Mouse (Mus musculus): ENCODE data around the gene Rnf8.
A peak's percentile ranks its signal among the peaks of the same experiment; 100 is the strongest.

The Rnf8 gene

GRCm38 (mm10) chr17:29627285-29627684 lies 12.7 kb downstream of the Rnf8 start:
- no peak for DNase-seq (ENCODE audit: low read depth)

GRCm38 (mm10) chr17:29628946-29629345 lies 14.4 kb downstream of the Rnf8 start:
- no peak for DNase-seq (ENCODE audit: low read depth)

- no peak for DNase-seq (ENCODE audit: low read depth)
These were observed 15.0 kb downstream of the Rnf8 start for GRCm38 (mm10) chr17:29629620-29630019.

GRCm38 (mm10) chr17:29632312-29632711 lies 17.7 kb downstream of the Rnf8 start:
- DNase-seq (ENCODE audit: low read depth) = no peak

- DNase-seq (ENCODE audit: low read depth) = no peak
These were observed 20.9 kb downstream of the Rnf8 start for GRCm38 (mm10) chr17:29635492-29635891.

- DNase-seq (ENCODE audit: low read depth) = peak; percentile 42
These were observed 21.5 kb downstream of the Rnf8 start for GRCm38 (mm10) chr17:29636118-29636517.

- DNase-seq (ENCODE audit: low read depth) = no peak
These were observed 22.8 kb downstream of the Rnf8 start for GRCm38 (mm10) chr17:29637377-29637776.

GRCm38 (mm10) chr17:29637895-29638294 lies 23.3 kb downstream of the Rnf8 start:
- DNase-seq (ENCODE audit: low read depth) = peak; percentile 66

- no peak for DNase-seq (ENCODE audit: low read depth)
These were observed 26.4 kb downstream of the Rnf8 start for GRCm38 (mm10) chr17:29640971-29641370.

GRCm38 (mm10) chr17:29642219-29642618 lies 27.6 kb downstream of the Rnf8 start:
- DNase-seq (ENCODE audit: low read depth) = no peak

- DNase-seq (ENCODE audit: low read depth) = no peak
These were observed 43.7 kb downstream of the Rnf8 start for GRCm38 (mm10) chr17:29658249-29658648.

GRCm38 (mm10) chr17:29660076-29660761 lies 45.6 kb downstream of the Rnf8 start, which contains the start of gene Cmtr1:
TSS of gene Cmtr1 (plus strand) at chr17:29660595.
- peak; percentile 93 for DNase-seq (ENCODE audit: low read depth)

- DNase-seq (ENCODE audit: low read depth) = peak; percentile 66
These were observed 46.3 kb downstream of the Rnf8 start for GRCm38 (mm10) chr17:29660762-29661391.

GRCm38 (mm10) chr17:29662145-29662544 lies 47.6 kb downstream of the Rnf8 start:
- DNase-seq (ENCODE audit: low read depth) = no peak

- no peak for DNase-seq (ENCODE audit: low read depth)
These were observed 53.7 kb downstream of the Rnf8 start for GRCm38 (mm10) chr17:29668051-29668986.

GRCm38 (mm10) chr17:29669030-29669429 lies 54.4 kb downstream of the Rnf8 start:
- DNase-seq (ENCODE audit: low read depth) = peak; percentile 20

- DNase-seq (ENCODE audit: low read depth) = peak; percentile 24
These were observed 55.3 kb downstream of the Rnf8 start for GRCm38 (mm10) chr17:29669936-29670335.

- peak; percentile 47 for DNase-seq (ENCODE audit: low read depth)
These were observed 56.4 kb downstream of the Rnf8 start for GRCm38 (mm10) chr17:29671021-29671420.

GRCm38 (mm10) chr17:29673325-29673724 lies 58.7 kb downstream of the Rnf8 start:
- no peak for DNase-seq (ENCODE audit: low read depth)

- no peak for DNase-seq (ENCODE audit: low read depth)
These were observed 63.9 kb downstream of the Rnf8 start for GRCm38 (mm10) chr17:29678526-29678925.

- DNase-seq (ENCODE audit: low read depth) = no peak
These were observed 64.6 kb downstream of the Rnf8 start for GRCm38 (mm10) chr17:29679038-29679767.

GRCm38 (mm10) chr17:29680174-29680573 lies 65.6 kb downstream of the Rnf8 start:
- no peak for DNase-seq (ENCODE audit: low read depth)
